Mouse (Mus musculus): ENCODE data around the gene Sorcs2. TPM values are rescaled to one million over a fixed set of nuclear protein-coding genes. Genes with fewer than 3 reads are reported as not detected.

The Sorcs2 gene
- total and polyA plus RNA-seq, 3 experiments, result 0.42 to 1.6 (median 0.46) TPM

- Histone ChIP-seq H3K27me3 (replicated peaks) (peaks cover 78% of the 10 kb centered on the region), H3K36me3 (replicated peaks in 1 of 2; ENCODE audit: control insufficient read depth in 1 of 2, insufficient read depth in 1 of 2, low read length in 1 of 2) (no peaks in the 10 kb centered on the region), H3K27ac (ENCODE audit: insufficient read depth, low read depth) (no peak overlapping the region), H3K4me3 (replicated peaks in 1 of 3; ENCODE audit: low read depth in 2 of 3, low read length in 2 of 3, poor library complexity in 1 of 3) (peak overlapping the region in 1 of 3 experiments; percentile 57), H3K4me2 (ENCODE audit: insufficient read depth, low read depth, poor library complexity, severe bottlenecking) (peak overlapping the region; percentile 91), H3K9me3 (replicated peaks; ENCODE audit: low read length) (no peaks in the 10 kb centered on the region), H3K79me2 (replicated peaks; ENCODE audit: control insufficient read depth, extremely low read depth, insufficient read depth, poor library complexity, severe bottlenecking) (no peaks in the 10 kb centered on the region), H3K9ac (ENCODE audit: insufficient read depth, low read depth) (no peak overlapping the region), H3K4me1 (ENCODE audit: control insufficient read depth in 1 of 2, insufficient read depth in 2 of 2) (peaks cover 2 to 35% of the 10 kb centered on the region in 2 experiments; a peak in 3 of 4 replicates)
- TF ChIP-seq ZNF384 (IDR thresholded peaks at IDR 0.05; ENCODE audit: low read depth, low read length) (no peak), USF2 (conservative IDR thresholded peaks at IDR 0.05; ENCODE audit: low read depth, low read length) (no peak), USF1 (IDR thresholded peaks at IDR 0.05; ENCODE audit: low read depth, low read length) (no peak), MAX (IDR thresholded peaks at IDR 0.05; ENCODE audit: low read length) (no peak), NELFE (IDR thresholded peaks at IDR 0.05; ENCODE audit: low read depth, low read length) (no peak), PAX5 (IDR thresholded peaks at IDR 0.05; ENCODE audit: low read length) (no peak), SIN3A (IDR thresholded peaks at IDR 0.05; ENCODE audit: low read length) (no peak), EP300 (IDR thresholded peaks at IDR 0.05; ENCODE audit: low read length) (no peak), BHLHE40 (IDR thresholded peaks at IDR 0.05; ENCODE audit: low read depth, low read length) (no peak), ELF1 (IDR thresholded peaks at IDR 0.05; ENCODE audit: low read depth, low read length) (no peak), MEF2A (IDR thresholded peaks at IDR 0.05; ENCODE audit: borderline replicate concordance, low read depth, low read length) (no peak), CTCF (conservative IDR thresholded peaks at IDR 0.05 in 1 of 2, IDR thresholded peaks at IDR 0.05 in 1 of 2; ENCODE audit: low read depth in 2 of 2, low read length in 2 of 2) (no peak), KAT2A (IDR thresholded peaks at IDR 0.05; ENCODE audit: insufficient replicate concordance, low read length) (no peak), RAD21 (IDR thresholded peaks at IDR 0.05; ENCODE audit: low read depth, low read length) (no peak)
- in situ Hi-C loops (cut with MboI; ENCODE audit: low pct_ligation_motif_present, low pct_unique_long_range_greater_than_20kb, low sequenced_read_pairs), result loop anchor here (5.0 to 25.0 kb wide), 3 partner anchors 75 to 510 kb away; partner anchors contain the start of gene Afap1
- DNase-seq (ENCODE audit: extremely low read depth), result no peak
- dilution Hi-C loops (cut with MboI; ENCODE audit: extremely low pct_ligation_motif_present, extremely low pct_unique_long_range_greater_than_20kb, low sequenced_read_pairs), result no loop called here
Measured at GRCm38 (mm10) chr5:36397384-36397759, 567 bp downstream of the Sorcs2 start.

- H3K9ac ChIP-seq (ENCODE audit: insufficient read depth, low read depth), result no peak overlapping the region
- DNase-seq (ENCODE audit: extremely low read depth), result no peak
- H3K79me2 ChIP-seq (replicated peaks; ENCODE audit: control insufficient read depth, extremely low read depth, insufficient read depth, poor library complexity, severe bottlenecking), result no peaks in the 10 kb centered on the region
- no peak overlapping the region for H3K4me3 ChIP-seq (replicated peaks in 1 of 3; ENCODE audit: low read depth in 2 of 3, low read length in 2 of 3, poor library complexity in 1 of 3)
- peaks cover 81% of the 10 kb centered on the region for H3K27me3 ChIP-seq (replicated peaks)
- no peak overlapping the region for H3K27ac ChIP-seq (ENCODE audit: insufficient read depth, low read depth)
- H3K4me2 ChIP-seq (ENCODE audit: insufficient read depth, low read depth, poor library complexity, severe bottlenecking), result no peak overlapping the region
- H3K36me3 ChIP-seq (replicated peaks in 1 of 2; ENCODE audit: control insufficient read depth in 1 of 2, insufficient read depth in 1 of 2, low read length in 1 of 2), result no peaks in the 10 kb centered on the region
- dilution Hi-C loops (cut with MboI; ENCODE audit: extremely low pct_ligation_motif_present, extremely low pct_unique_long_range_greater_than_20kb, low sequenced_read_pairs) (no loop called here), in situ Hi-C loops (cut with MboI; ENCODE audit: low pct_ligation_motif_present, low pct_unique_long_range_greater_than_20kb, low sequenced_read_pairs) (loop anchor here (5.0 to 25.0 kb wide), 3 partner anchors 74 to 509 kb away; partner anchors contain the start of gene Afap1)
- no peak for TF ChIP-seq MAZ (IDR thresholded peaks at IDR 0.05; ENCODE audit: low read depth, low read length)
- TF ChIP-seq ELF1 (IDR thresholded peaks at IDR 0.05; ENCODE audit: low read depth, low read length), result no peak
- no peak for TF ChIP-seq ZMIZ1 (IDR thresholded peaks at IDR 0.05; ENCODE audit: low read depth, low read length)
- no peak for TF ChIP-seq SIN3A (IDR thresholded peaks at IDR 0.05; ENCODE audit: low read length)
- no peak for TF ChIP-seq USF1 (IDR thresholded peaks at IDR 0.05; ENCODE audit: low read depth, low read length)
- TF ChIP-seq GABPA (IDR thresholded peaks at IDR 0.05; ENCODE audit: insufficient replicate concordance, low read depth, low read length), result no peak
- TF ChIP-seq BHLHE40 (IDR thresholded peaks at IDR 0.05; ENCODE audit: low read depth, low read length), result no peak
- TF ChIP-seq ZC3H11A (IDR thresholded peaks at IDR 0.05; ENCODE audit: low read depth, low read length), result no peak
- no peak for TF ChIP-seq CHD1 (IDR thresholded peaks at IDR 0.05; ENCODE audit: low read depth, low read length)
- no peak for TF ChIP-seq ZNF384 (IDR thresholded peaks at IDR 0.05; ENCODE audit: low read depth, low read length)
- no peak for TF ChIP-seq MEF2A (IDR thresholded peaks at IDR 0.05; ENCODE audit: borderline replicate concordance, low read depth, low read length)
- no peak for TF ChIP-seq KAT2A (IDR thresholded peaks at IDR 0.05; ENCODE audit: insufficient replicate concordance, low read length)
- no peak for TF ChIP-seq CHD2 (IDR thresholded peaks at IDR 0.05; ENCODE audit: low read length)
- no peak for TF ChIP-seq MXI1 (IDR thresholded peaks at IDR 0.05; ENCODE audit: low read depth, low read length)
- TF ChIP-seq CTCF (conservative IDR thresholded peaks at IDR 0.05 in 1 of 2, IDR thresholded peaks at IDR 0.05 in 1 of 2; ENCODE audit: low read depth in 2 of 2, low read length in 2 of 2), result no peak
- TF ChIP-seq POLR2AphosphoS2 (IDR thresholded peaks at IDR 0.05; ENCODE audit: low read depth, low read length), result no peak
- no peaks in the 10 kb centered on the region for H3K9me3 ChIP-seq (replicated peaks; ENCODE audit: low read length)
- peaks cover 2 to 35% of the 10 kb centered on the region in 2 experiments; a peak in 3 of 4 replicates for H3K4me1 ChIP-seq (ENCODE audit: control insufficient read depth in 1 of 2, insufficient read depth in 2 of 2)
Measured at GRCm38 (mm10) chr5:36396491-36397383, 1.2 kb downstream of the Sorcs2 start.

Data from CH12.LX (cell line).